Mouse (Mus musculus) limb, embryonic 14.5 days (tissue): ENCODE data around the gene Cenpn. TPM values are rescaled to one million over a fixed set of nuclear protein-coding genes. Genes with fewer than 3 reads are reported as not detected.

ENCODE experiments used
- ATAC-seq: fragments of 200-750 bp; cut with Nextera tagmentation; 2 replicates; pipeline ENCODE4 v1.8.0; 2017; ENCODE audit warnings: low read depth, moderate number of reproducible peaks, moderate TSS enrichment; ENCODE audit not compliant: low FRiP score
- DNase-seq: peaks from one replicate; pipeline ENCODE4 v3.0.0-alpha.2; 2015; ENCODE audit warnings: low spot score
- H3K27ac ChIP-seq: fragments of 300-500 bp; sonication (generic); replicated peaks from 2 replicates; pipeline ENCODE4 v1.5.1; 2014; ENCODE audit warnings: low read depth, mild to moderate bottlenecking, low read length, moderate library complexity, mixed read lengths
- H3K27me3 ChIP-seq: fragments of 300-500 bp; sonication (generic); 2 replicates; pipeline ENCODE4 v1.6.1; 2014; ENCODE audit warnings: low read length, mixed read lengths; ENCODE audit not compliant: control insufficient read depth, insufficient read depth
- H3K36me3 ChIP-seq: fragments of 300-500 bp; sonication (generic); 2 replicates; pipeline ENCODE4 v1.6.1; 2014; ENCODE audit warnings: mild to moderate bottlenecking, low read length, moderate library complexity, mixed read lengths; ENCODE audit not compliant: control insufficient read depth, insufficient read depth
- H3K4me1 ChIP-seq: fragments of 300-500 bp; sonication (generic); 2 replicates; pipeline ENCODE4 v1.6.1; 2014; ENCODE audit warnings: antibody characterized with exemption, low read length, mixed read lengths; ENCODE audit not compliant: control insufficient read depth, insufficient read depth
- H3K4me2 ChIP-seq: fragments of 300-500 bp; sonication (generic); replicated peaks from 2 replicates; pipeline ENCODE4 v1.6.1; 2014; ENCODE audit warnings: low read depth, mild to moderate bottlenecking, low read length, moderate library complexity; ENCODE audit not compliant: severe bottlenecking
- H3K4me3 ChIP-seq: fragments of 300-500 bp; sonication (generic); replicated peaks from 2 replicates; pipeline ENCODE4 v1.5.1; 2014; ENCODE audit warnings: low read length
- H3K9ac ChIP-seq: fragments of 300-500 bp; sonication (generic); 2 replicates; pipeline ENCODE4 v1.6.1; 2014; ENCODE audit warnings: mild to moderate bottlenecking, low read depth, low read length, moderate library complexity; ENCODE audit not compliant: severe bottlenecking
- H3K9me3 ChIP-seq: fragments of 300-500 bp; sonication (generic); 2 replicates; pipeline ENCODE4 v1.6.1; 2016; ENCODE audit warnings: low read length; ENCODE audit not compliant: control insufficient read depth
- POLR2A ChIP-seq: fragments of 200-500 bp; IDR thresholded peaks from 2 replicates; pipeline ENCODE4 v1.8.0; 2012; ENCODE audit warnings: inconsistent platforms, mild to moderate bottlenecking, moderate library complexity, borderline replicate concordance; ENCODE audit not compliant: insufficient read depth, insufficient read length; ENCODE audit errors: extremely low read depth
- WGBS: fragments of 180-500 bp; shearing (Covaris S2); extraction: QIAGEN DNeasy Blood & Tissue Kit; methylation state at CpG from one replicate; pipeline ENCODE4 v1.1.7; 2014; 5-methylcytosine and 5-hydroxymethylcytosine counted together
- polyA plus RNA-seq, 2 experiments: library from polyadenylated mRNA; depleted of rRNA in 1 of 2; stranded (reverse) in 1 of 2; unstranded in 1 of 2; fragments of >200 nt; fragmentation: Nextera tagmentation in 1 of 2; extraction: Ambion mirVana in 1 of 2; gene quantifications; 2 replicates each; pipeline versions ENCODE4 v1.2.1 to v1.2.3; 2012 to 2014

Gene Cenpn
- polyA plus RNA-seq, 2 experiments = 31.3 to 39.7 TPM

- Histone ChIP-seq H3K27me3 (no peaks in the 10 kb centered on the region), H3K27ac (no peak within 1 kb of the TSS), H3K4me2 (peak within 1 kb of the TSS; percentile 88), H3K9me3 (no peaks in the 10 kb centered on the region), H3K4me1 (peaks cover 10% of the 10 kb centered on the region), H3K9ac (peak within 1 kb of the TSS; percentile 38), H3K36me3 (peaks cover 13% of the 10 kb centered on the region), H3K4me3 (peak within 1 kb of the TSS; percentile 80)
- 0% methylated on average over 43 of the region's 46 CpGs for WGBS
- no peak for TF ChIP-seq POLR2A
- DNase-seq (peak; percentile 99), ATAC-seq (peak; percentile 99)
Observed at GRCm38 (mm10) chr8:116978631-116979256, 57.2 kb downstream of the Cenpn start, which contains the start of gene 1700030J22Rik. 1700030J22Rik (minus strand) TSS chr8:116978959.

GRCm38 (mm10) chr8:116980117-116980516, 58.6 kb downstream of the Cenpn start:
- no peak overlapping the region for H3K27ac ChIP-seq

GRCm38 (mm10) chr8:116989842-116990241, 68.3 kb downstream of the Cenpn start:
- Histone ChIP-seq H3K27me3 (no peaks in the 10 kb centered on the region), H3K9me3 (no peaks in the 10 kb centered on the region), H3K4me1 (peaks cover 7% of the 10 kb centered on the region), H3K4me2 (no peak overlapping the region), H3K9ac (no peak overlapping the region), H3K36me3 (peaks cover 29% of the 10 kb centered on the region), H3K4me3 (no peak overlapping the region), H3K27ac (no peak overlapping the region)
- no peak for TF ChIP-seq POLR2A
- DNase-seq (no peak), ATAC-seq (no peak)
- 98% methylated on average over 3 of the region's 3 CpGs for WGBS

More at GRCm38 (mm10) chr8:116980117-116980516, 58.6 kb downstream of the Cenpn start:
- Histone ChIP-seq H3K9ac (no peak overlapping the region), H3K27me3 (no peaks in the 10 kb centered on the region), H3K36me3 (peaks cover 21% of the 10 kb centered on the region), H3K4me1 (peaks cover 10% of the 10 kb centered on the region), H3K4me3 (no peak overlapping the region), H3K9me3 (no peaks in the 10 kb centered on the region), H3K4me2 (no peak overlapping the region)
- TF ChIP-seq POLR2A = no peak
- 23% methylated on average over 4 of the region's 4 CpGs for WGBS
- no peak for ATAC-seq
- DNase-seq = peak; percentile 83

Other genes with a start within 250 kb of the Cenpn start
- gene Cdyl2, start 188.7 kb upstream of the Cenpn start, polyA plus RNA-seq (2012; rRNA removed) = 3.1 and 3.6 TPM in 2 replicates
- 8.7 and 11.0 TPM in 2 replicates for gene Cdyl2, start 188.7 kb upstream of the Cenpn start, polyA plus RNA-seq (2014; fragmentation: Nextera tagmentation; extraction: Ambion mirVana)
- gene Cmc2, start 275 bp upstream of the Cenpn start, polyA plus RNA-seq (2012; rRNA removed) = 21.0 and 29.0 TPM in 2 replicates
- 69.3 and 74.7 TPM in 2 replicates for gene Cmc2, start 275 bp upstream of the Cenpn start, polyA plus RNA-seq (2014; fragmentation: Nextera tagmentation; extraction: Ambion mirVana)
- 10.6 and 11.7 TPM in 2 replicates for gene Atmin, start 21.7 kb downstream of the Cenpn start, polyA plus RNA-seq (2012; rRNA removed)
- 11.4 and 11.8 TPM in 2 replicates for gene Atmin, start 21.7 kb downstream of the Cenpn start, polyA plus RNA-seq (2014; fragmentation: Nextera tagmentation; extraction: Ambion mirVana)
- gene 1700030J22Rik, start 57.2 kb downstream of the Cenpn start, polyA plus RNA-seq (2012; rRNA removed) = 1.1 and 1.4 TPM in 2 replicates
- gene 1700030J22Rik, start 57.2 kb downstream of the Cenpn start, polyA plus RNA-seq (2014; fragmentation: Nextera tagmentation; extraction: Ambion mirVana) = 0.74 and 0.95 TPM in 2 replicates
- 55.5 and 68.2 TPM in 2 replicates for gene Gcsh, start 71.8 kb downstream of the Cenpn start, polyA plus RNA-seq (2012; rRNA removed)
- 121 and 122 TPM in 2 replicates for gene Gcsh, start 71.8 kb downstream of the Cenpn start, polyA plus RNA-seq (2014; fragmentation: Nextera tagmentation; extraction: Ambion mirVana)
- 0.04 and 0.16 TPM in 2 replicates for gene Pkd1l2, start 160.7 kb downstream of the Cenpn start, polyA plus RNA-seq (2012; rRNA removed)
- gene Pkd1l2, start 160.7 kb downstream of the Cenpn start, polyA plus RNA-seq (2014; fragmentation: Nextera tagmentation; extraction: Ambion mirVana) = 0.07 and 0.08 TPM in 2 replicates
- 0.25 and 0.29 TPM in 2 replicates for gene Bco1, start 174.1 kb downstream of the Cenpn start, polyA plus RNA-seq (2012; rRNA removed)
- 0.48 and 0.65 TPM in 2 replicates for gene Bco1, start 174.1 kb downstream of the Cenpn start, polyA plus RNA-seq (2014; fragmentation: Nextera tagmentation; extraction: Ambion mirVana)
- gene Gan, start 236.4 kb downstream of the Cenpn start, polyA plus RNA-seq (2012; rRNA removed) = 7.6 and 8.2 TPM in 2 replicates
- 3.5 and 3.6 TPM in 2 replicates for gene Gan, start 236.4 kb downstream of the Cenpn start, polyA plus RNA-seq (2014; fragmentation: Nextera tagmentation; extraction: Ambion mirVana)